Mouse (Mus musculus): ENCODE results near the gene Tbx20.
A peak's percentile ranks its signal among the peaks of the same experiment; 100 is the strongest.

Tbx20 gene

GRCm38 (mm10) chr9:24774160-24774969 is at the start of gene Tbx20:
Gene Tbx20 (minus strand): TSS chr9:24774303.
- DNase-seq = peak; percentile 85

GRCm38 (mm10) chr9:24818511-24818910 is 44.4 kb upstream of the Tbx20 start:
- DNase-seq = no peak

DNA sequence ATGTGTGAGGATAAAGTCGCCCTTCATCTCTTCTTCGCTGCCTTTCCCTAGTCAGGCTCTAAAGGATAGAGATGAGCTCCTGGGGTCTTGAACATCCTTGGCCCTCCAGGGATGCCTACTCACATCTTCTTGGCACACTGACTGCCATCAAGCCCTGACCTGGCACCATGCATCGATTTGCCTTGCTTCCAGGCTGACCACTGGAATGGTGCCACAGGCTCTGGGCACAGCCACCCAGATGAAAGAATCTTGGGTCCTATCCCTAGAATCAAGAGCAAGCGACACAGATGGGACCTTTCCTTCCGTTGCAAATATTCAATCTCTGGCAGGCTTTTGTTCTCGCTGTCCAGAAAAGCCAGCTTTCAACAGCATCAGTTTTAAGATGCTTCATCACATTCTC is 38.4 kb upstream of the Tbx20 start:
- DNase-seq = no peak

DNA sequence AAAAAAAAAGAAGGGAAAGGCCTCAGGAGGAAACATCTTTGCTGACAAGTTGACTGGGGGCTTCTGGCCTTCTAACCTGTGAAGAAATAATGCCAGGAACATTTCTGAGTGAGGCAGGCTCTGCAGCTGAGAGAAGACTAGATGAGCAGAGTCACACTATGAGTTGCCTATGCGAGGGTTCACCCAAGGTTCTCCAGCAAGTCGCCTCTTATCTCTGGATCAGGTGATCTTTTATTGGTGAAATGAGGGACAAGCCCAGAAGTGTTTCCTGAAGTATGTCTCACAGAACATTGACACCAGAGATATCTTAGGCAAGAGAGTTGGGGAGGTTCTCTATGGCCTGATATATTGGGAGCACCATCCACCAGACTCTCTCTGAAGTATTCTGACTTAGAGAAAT is 18.0 kb upstream of the Tbx20 start:
- no peak for DNase-seq

GRCm38 (mm10) chr9:24789396-24789795 is 15.3 kb upstream of the Tbx20 start:
- peak; percentile 53 for DNase-seq

DNA sequence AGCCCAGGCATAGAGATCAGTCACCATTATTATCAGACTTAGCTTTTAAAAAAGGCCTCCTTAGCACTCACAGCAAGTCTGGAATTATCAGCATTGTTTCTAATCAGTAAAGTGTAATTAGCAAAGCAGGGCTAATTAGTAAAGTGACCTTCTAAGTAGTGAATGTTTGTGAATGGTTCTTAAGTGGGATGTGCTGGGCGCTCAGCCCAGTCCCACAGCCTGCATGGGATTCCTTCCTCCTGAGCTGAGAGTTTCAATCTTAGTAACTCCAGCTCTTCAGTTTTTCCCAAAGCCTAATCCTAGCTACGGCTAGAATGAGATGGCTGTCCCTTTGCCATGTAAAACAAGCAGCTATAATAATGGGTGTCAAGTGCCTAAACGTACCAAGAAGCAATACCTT is 8.2 kb upstream of the Tbx20 start:
- no peak for DNase-seq

- peak; percentile 69 for DNase-seq
Measured at GRCm38 (mm10) chr9:24780929-24781441, 6.9 kb upstream of the Tbx20 start.

GRCm38 (mm10) chr9:24780391-24780928 is 6.4 kb upstream of the Tbx20 start:
- no peak for DNase-seq

GRCm38 (mm10) chr9:24779975-24780374 is 5.9 kb upstream of the Tbx20 start:
- no peak for DNase-seq

- no peak for DNase-seq
Measured at GRCm38 (mm10) chr9:24778571-24778970, 4.5 kb upstream of the Tbx20 start.

- DNase-seq = peak; percentile 52
Measured at GRCm38 (mm10) chr9:24777961-24778360, 3.9 kb upstream of the Tbx20 start.

DNA sequence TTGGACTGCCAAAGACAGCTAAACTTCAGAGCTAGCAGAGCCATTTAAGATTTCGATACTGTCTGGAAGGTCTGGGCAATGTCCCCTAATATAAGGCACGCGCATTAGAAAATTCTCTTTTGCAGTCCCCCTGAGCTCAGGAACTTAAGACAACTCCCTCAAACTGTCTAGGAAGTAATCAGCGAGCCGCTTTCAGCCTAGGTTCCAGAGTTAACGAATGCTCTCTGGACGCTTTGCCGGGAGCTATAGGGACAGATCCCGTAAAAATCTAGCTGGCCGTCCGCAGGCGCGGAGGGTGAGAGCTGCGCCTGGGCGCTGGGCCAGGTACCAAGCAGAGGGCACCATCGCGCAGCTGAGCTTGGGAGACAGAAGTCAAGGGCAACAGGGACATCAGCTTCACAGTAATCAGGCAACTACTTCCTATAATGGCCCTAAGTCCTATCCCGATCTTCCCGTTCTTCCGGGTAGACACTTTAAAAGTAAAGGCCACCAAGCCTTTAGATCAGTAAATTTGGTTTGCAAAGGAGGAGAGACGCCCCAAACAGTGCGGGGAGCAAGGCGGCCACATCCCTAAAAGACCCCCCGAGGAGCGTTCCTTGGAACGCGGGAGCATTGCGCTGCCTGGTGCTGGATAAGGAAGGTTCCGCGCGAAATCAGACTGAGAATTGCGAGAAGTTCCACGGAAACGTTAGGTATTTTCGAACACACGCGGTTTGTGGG is 3.2 kb upstream of the Tbx20 start:
- DNase-seq = peak; percentile 39

GRCm38 (mm10) chr9:24776487-24776886 is 2.4 kb upstream of the Tbx20 start:
- DNase-seq = peak; percentile 58

GRCm38 (mm10) chr9:24775567-24775966 is 1.5 kb upstream of the Tbx20 start:
- no peak for DNase-seq

DNA sequence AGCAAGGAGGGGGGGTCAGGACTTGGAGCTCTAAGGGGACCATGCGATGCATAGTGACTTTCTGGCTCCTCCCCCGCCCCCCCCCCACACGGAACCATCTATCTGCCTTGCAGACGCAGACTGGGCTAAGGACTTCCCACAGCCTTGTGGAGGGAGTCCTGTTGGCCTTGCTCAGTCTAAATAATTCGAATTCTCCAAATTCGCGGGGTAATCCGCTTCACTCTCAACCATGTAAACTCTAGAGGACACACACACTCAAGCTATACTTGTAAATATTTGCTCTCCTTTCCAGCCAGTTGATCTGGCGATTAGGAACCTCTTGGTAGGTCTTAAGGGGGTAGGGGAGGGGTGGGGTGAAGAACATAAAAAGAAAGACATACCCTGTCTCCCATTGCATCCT is 898 bp upstream of the Tbx20 start:
- DNase-seq = no peak

GRCm38 (mm10) chr9:24773669-24774068 is 434 bp downstream of the Tbx20 start:
- no peak for DNase-seq

GRCm38 (mm10) chr9:24773171-24773570 is 932 bp downstream of the Tbx20 start:
- no peak for DNase-seq

DNA sequence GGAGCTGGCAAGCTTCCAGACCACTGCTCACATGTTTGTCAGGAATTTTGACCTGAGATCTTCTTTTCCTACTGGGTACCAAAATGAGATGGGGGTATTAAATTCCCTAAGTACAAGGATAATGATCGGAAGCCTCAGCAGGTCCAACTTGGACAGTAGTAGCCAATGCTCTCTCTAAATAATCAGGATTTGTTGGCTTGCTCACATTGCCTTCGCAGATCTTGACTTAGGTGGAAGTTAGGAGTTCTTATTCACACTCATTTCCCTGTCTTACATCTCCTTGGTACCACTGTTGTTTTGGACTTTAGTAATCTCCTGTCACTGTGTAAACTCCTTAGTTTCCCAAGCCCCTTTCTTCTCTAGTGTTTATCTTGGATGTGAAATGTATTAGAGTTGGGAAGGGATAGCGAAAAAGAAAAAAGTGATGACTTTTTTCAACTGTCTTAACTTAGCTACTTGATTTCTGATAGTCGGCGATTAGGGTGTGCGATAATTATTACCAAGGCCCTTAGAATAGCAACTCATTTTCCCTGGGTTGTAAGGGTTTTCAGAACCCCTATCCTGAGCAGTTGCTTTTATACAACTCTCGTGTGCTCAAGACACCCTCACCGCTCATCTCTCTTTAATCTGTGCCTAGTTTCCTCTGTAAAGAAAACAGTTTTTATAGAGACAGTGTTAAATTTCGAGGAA is 1.5 kb downstream of the Tbx20 start:
- no peak for DNase-seq

DNA sequence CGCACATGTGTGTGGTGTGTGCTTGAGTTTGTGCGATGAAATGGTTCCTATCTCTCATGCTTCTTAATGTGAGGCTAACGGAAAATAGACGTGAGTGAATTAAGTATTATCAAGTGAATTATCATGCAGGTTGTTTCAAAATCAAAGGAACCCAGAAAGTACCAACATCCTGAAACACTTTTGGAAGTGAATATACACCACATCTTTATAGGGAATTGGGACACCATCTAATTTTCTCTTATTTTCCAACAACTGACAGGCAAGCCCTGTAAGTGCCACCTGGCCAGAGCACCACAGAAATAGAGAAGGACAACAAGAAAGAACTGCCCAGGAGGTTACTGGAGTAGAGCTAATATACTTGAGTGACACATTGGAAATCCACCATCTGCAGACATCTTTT is 2.4 kb downstream of the Tbx20 start:
- DNase-seq = no peak

GRCm38 (mm10) chr9:24770941-24771405 is 3.1 kb downstream of the Tbx20 start:
- DNase-seq = no peak

DNA sequence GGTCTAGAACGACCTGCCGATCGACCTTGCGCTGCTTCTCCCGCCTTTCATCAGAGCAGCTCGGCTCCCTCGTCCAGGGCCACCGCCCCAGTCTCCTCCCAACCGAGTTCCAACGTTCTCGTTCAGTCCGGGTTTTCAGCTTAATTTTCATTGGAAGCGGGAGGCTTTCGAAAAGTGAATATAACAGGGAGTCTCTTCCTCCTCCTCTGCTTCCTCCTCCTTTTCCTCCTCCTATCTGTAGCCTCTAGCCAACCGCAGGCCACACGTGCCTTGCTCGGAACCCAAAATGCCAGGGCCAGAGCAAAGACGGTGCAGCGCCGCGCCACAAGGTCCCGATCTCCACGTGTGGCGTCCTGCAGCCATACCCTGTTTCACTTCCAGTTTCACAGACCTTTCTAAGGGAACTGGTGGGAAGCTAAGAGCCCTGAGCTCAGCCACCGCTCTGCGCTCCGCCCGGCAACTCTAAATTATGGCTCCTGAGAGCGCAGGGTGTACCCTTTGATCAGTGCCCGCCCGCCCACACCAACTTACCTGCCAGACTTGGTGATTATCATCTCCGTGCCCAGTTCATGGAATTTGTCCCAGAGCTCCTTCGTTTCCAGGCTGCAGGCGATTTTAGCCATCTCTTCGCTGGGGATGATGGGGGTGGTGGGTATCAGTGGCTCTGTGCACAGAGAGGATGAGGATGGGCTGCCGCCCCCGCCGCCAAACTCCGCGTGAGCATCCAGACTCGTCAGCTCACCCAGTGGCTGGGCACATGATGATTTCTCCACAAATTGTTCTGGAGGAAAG is 3.8 kb downstream of the Tbx20 start:
- DNase-seq = peak; percentile 48

DNA sequence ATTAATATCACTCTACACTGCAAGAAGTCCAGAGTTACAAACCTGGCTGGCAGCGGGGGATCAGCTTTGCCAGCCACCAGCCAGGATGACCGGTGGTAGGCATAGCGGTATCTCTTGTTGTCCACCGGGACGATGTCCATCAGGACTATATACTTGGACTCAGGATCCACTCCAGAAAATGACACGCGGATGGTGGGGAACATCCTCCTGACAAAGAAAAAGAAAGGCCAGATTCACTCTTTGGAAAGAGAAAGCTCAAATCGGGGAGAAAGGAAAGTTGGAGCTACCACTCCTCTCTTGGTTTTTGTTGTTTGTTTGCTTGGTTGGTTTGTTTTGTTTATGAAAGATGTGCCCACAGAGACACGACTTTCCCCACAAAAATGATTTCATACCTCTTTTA is 4.5 kb downstream of the Tbx20 start:
- DNase-seq = no peak

Measured in retina, postnatal 1 day (tissue).